Mouse (Mus musculus): ENCODE data around the gene Cdhr4.
"Not testable (repeated sequence)": the region's sequence is repeated elsewhere in the genome, so short reads cannot be mapped to it uniquely, and the experiment has no call there.

Gene Cdhr4

GRCm38 (mm10) chr9:108013577-108013976 lies 21.3 kb downstream of the Cdhr4 start:
- not testable (repeated sequence) for DNase-seq

GRCm38 (mm10) chr9:108017127-108017526 lies 24.8 kb downstream of the Cdhr4 start:
- peak; percentile 45 for DNase-seq

- no peak for DNase-seq
These were observed 28.4 kb downstream of the Cdhr4 start for GRCm38 (mm10) chr9:108020741-108021140.

- no peak for DNase-seq
These were observed 30.9 kb downstream of the Cdhr4 start for GRCm38 (mm10) chr9:108023216-108023615.

GRCm38 (mm10) chr9:108026584-108026983 lies 34.3 kb downstream of the Cdhr4 start:
- DNase-seq = no peak

GRCm38 (mm10) chr9:108027867-108028266 lies 35.6 kb downstream of the Cdhr4 start:
- DNase-seq = no peak

- DNase-seq = no peak
These were observed 39.8 kb downstream of the Cdhr4 start for GRCm38 (mm10) chr9:108032126-108032525.

GRCm38 (mm10) chr9:108035331-108036156 lies 43.2 kb downstream of the Cdhr4 start:
- DNase-seq = no peak

GRCm38 (mm10) chr9:108044751-108045492 lies 52.6 kb downstream of the Cdhr4 start:
- DNase-seq = no peak

GRCm38 (mm10) chr9:108046582-108046981 lies 54.3 kb downstream of the Cdhr4 start:
- no peak for DNase-seq

GRCm38 (mm10) chr9:108047601-108048565 lies 55.6 kb downstream of the Cdhr4 start:
- no peak for DNase-seq

GRCm38 (mm10) chr9:108048566-108048955 lies 56.3 kb downstream of the Cdhr4 start:
- DNase-seq = no peak

GRCm38 (mm10) chr9:108049016-108049455 lies 56.7 kb downstream of the Cdhr4 start, which contains the start of gene Gmppb:
TSS of gene Gmppb (plus strand) at chr9:108049242.
- peak; percentile 98 for DNase-seq
